Mouse (Mus musculus) liver, embryonic 14.5 days (tissue): ENCODE measurements around the gene Efna3. TPM values are rescaled to one million over a fixed set of nuclear protein-coding genes. Genes with fewer than 3 reads are reported as not detected.

Experiments used
- ATAC-seq: fragments of 200-750 bp; cut with Nextera tagmentation; 2 replicates; pipeline ENCODE4 v1.8.0; 2017; ENCODE audit warnings: moderate number of reproducible peaks, mild to moderate bottlenecking, moderate library complexity; ENCODE audit not compliant: insufficient read depth
- DNase-seq, 3 experiments: peaks; one replicate each; pipeline ENCODE4 v3.0.0-alpha.2; 2012 to 2013; ENCODE audit warnings: low read depth in 3 of 3, low spot score in 3 of 3
- H3K27ac ChIP-seq: fragments of 300-500 bp; sonication (generic); 2 replicates; pipeline ENCODE4 v1.5.1; 2014; ENCODE audit warnings: moderate library complexity, mild to moderate bottlenecking, control low read depth, inconsistent platforms
- H3K27me3 ChIP-seq: fragments of 300-500 bp; sonication (generic); 2 replicates; pipeline ENCODE4 v1.6.1; 2014; ENCODE audit warnings: mild to moderate bottlenecking, low read length, moderate library complexity; ENCODE audit not compliant: control insufficient read depth, insufficient read depth
- H3K36me3 ChIP-seq: fragments of 300-500 bp; sonication (generic); replicated peaks from 2 replicates; pipeline ENCODE4 v1.6.1; 2014; ENCODE audit warnings: low read depth; ENCODE audit not compliant: control insufficient read depth, insufficient read depth
- H3K4me1 ChIP-seq, 2 experiments: fragments of 200-500 bp in 1 of 2; fragments of 300-500 bp in 1 of 2; sonication (generic) in 1 of 2; replicated peaks; 2 replicates each; pipeline ENCODE4 v1.6.1; 2012 to 2014; ENCODE audit warnings: antibody characterized with exemption in 1 of 2, inconsistent platforms in 1 of 2, low read length in 1 of 2; ENCODE audit not compliant: control insufficient read depth in 2 of 2, insufficient read depth in 2 of 2
- H3K4me2 ChIP-seq: fragments of 300-500 bp; sonication (generic); 2 replicates; pipeline ENCODE4 v1.6.1; 2014; ENCODE audit warnings: low read depth, mild to moderate bottlenecking, control low read depth, moderate library complexity
- H3K4me3 ChIP-seq, 2 experiments: fragments of 200-500 bp in 1 of 2; fragments of 300-500 bp in 1 of 2; sonication (generic) in 1 of 2; 2 replicates each; pipeline ENCODE4 v1.5.1; 2012 to 2014; ENCODE audit warnings: low read depth in 2 of 2, low read length in 2 of 2, mild to moderate bottlenecking in 2 of 2, control low read depth in 1 of 2, inconsistent platforms in 1 of 2, moderate library complexity in 1 of 2; ENCODE audit not compliant: insufficient read depth in 1 of 2
- H3K9ac ChIP-seq: fragments of 300-500 bp; sonication (generic); replicated peaks from 2 replicates; pipeline ENCODE4 v1.6.1; 2014; ENCODE audit warnings: mild to moderate bottlenecking, control low read depth, moderate library complexity
- H3K9me3 ChIP-seq: fragments of 300-500 bp; sonication (generic); 2 replicates; pipeline ENCODE4 v1.6.1; 2016; ENCODE audit warnings: low read length, mixed read lengths; ENCODE audit not compliant: control insufficient read depth
- CTCF ChIP-seq: IDR thresholded peaks from 2 replicates; pipeline ENCODE4 v1.5.1; 2016; ENCODE audit warnings: antibody characterized with exemption, low read depth, control low read depth
- EP300 ChIP-seq: IDR thresholded peaks from 2 replicates; pipeline ENCODE4 v1.6.1; 2016; ENCODE audit warnings: antibody characterized with exemption, low read depth
- WGBS: fragments of 180-500 bp; shearing (Covaris S2); extraction: QIAGEN DNeasy Blood & Tissue Kit; methylation state at CpG from one replicate; pipeline ENCODE4 v1.1.7; 2014; ENCODE audit not compliant: insufficient replicate concordance; 5-methylcytosine and 5-hydroxymethylcytosine counted together
- polyA plus RNA-seq, 2 experiments: library from polyadenylated mRNA; depleted of rRNA in 1 of 2; stranded (reverse) in 1 of 2; unstranded in 1 of 2; fragments of >200 nt; fragmentation: Nextera tagmentation in 1 of 2; extraction: Ambion mirVana in 1 of 2; gene quantifications; 2 replicates each; pipeline versions ENCODE4 v1.2.1 to v1.2.3; 2012 to 2014

The Efna3 gene
- polyA plus RNA-seq, 2 experiments: 0.05 to 0.06 TPM

- TF ChIP-seq EP300 (no peak), CTCF (no peak)
- Histone ChIP-seq H3K4me2 (no peak overlapping the region), H3K27ac (no peak overlapping the region), H3K4me1 (no peaks in the 10 kb centered on the region), H3K27me3 (peaks cover 15% of the 10 kb centered on the region), H3K4me3 (no peak overlapping the region), H3K9ac (no peak overlapping the region), H3K9me3 (no peaks in the 10 kb centered on the region), H3K36me3 (no peaks in the 10 kb centered on the region)
- no peak for ATAC-seq
- no peak for DNase-seq
- 50% methylated on average over 2 of the region's 2 CpGs for WGBS
Measured at GRCm38 (mm10) chr3:89285526-89285925, 37.2 kb downstream of the Efna3 start.

- ATAC-seq: no peak
- DNase-seq: no peak
- 69% methylated on average over 3 of the region's 3 CpGs for WGBS
Measured at GRCm38 (mm10) chr3:89284261-89284660, 38.5 kb downstream of the Efna3 start.

GRCm38 (mm10) chr3:89282291-89282643, 40.5 kb downstream of the Efna3 start:
- WGBS: 21% methylated on average over 4 of the region's 4 CpGs
- Histone ChIP-seq H3K9me3 (no peaks in the 10 kb centered on the region), H3K4me3 (no peak overlapping the region), H3K27me3 (peaks cover 44% of the 10 kb centered on the region), H3K9ac (no peak overlapping the region), H3K4me2 (no peak overlapping the region), H3K36me3 (no peaks in the 10 kb centered on the region), H3K4me1 (no peaks in the 10 kb centered on the region), H3K27ac (no peak overlapping the region)
- DNase-seq (no peak), ATAC-seq (no peak)
- TF ChIP-seq CTCF (no peak), EP300 (no peak)

More at GRCm38 (mm10) chr3:89284261-89284660, 38.5 kb downstream of the Efna3 start:
- Histone ChIP-seq H3K4me1 (no peaks in the 10 kb centered on the region), H3K9ac (no peak overlapping the region), H3K9me3 (no peaks in the 10 kb centered on the region), H3K4me2 (no peak overlapping the region), H3K27ac (no peak overlapping the region), H3K36me3 (no peaks in the 10 kb centered on the region), H3K27me3 (peaks cover 27% of the 10 kb centered on the region), H3K4me3 (no peak overlapping the region)
- TF ChIP-seq CTCF (no peak), EP300 (no peak)

- no peaks in the 10 kb centered on the region for H3K36me3 ChIP-seq
- DNase-seq: peak in 2 of 3 experiments; percentile 30 to 58
- no peak for TF ChIP-seq EP300
- peak; percentile 91 for TF ChIP-seq CTCF
- no peak overlapping the region for H3K27ac ChIP-seq
- WGBS: 12% methylated on average over 20 of the region's 20 CpGs
- H3K4me2 ChIP-seq: peak overlapping the region; percentile 48
- no peak; the same call in 1 of the 2 replicates for ATAC-seq
- H3K9ac ChIP-seq: no peak overlapping the region
- peaks cover 44% of the 10 kb centered on the region for H3K27me3 ChIP-seq
- no peaks in the 10 kb centered on the region for H3K4me1 ChIP-seq
- H3K9me3 ChIP-seq: no peaks in the 10 kb centered on the region
- H3K4me3 ChIP-seq: no peak overlapping the region; a peak in 1 of 4 replicates
Measured at GRCm38 (mm10) chr3:89281579-89282290, 41.0 kb downstream of the Efna3 start.

- no peaks in the 10 kb centered on the region for H3K36me3 ChIP-seq
- H3K4me2 ChIP-seq: peak within 1 kb of the TSS; percentile 48
- no peak for DNase-seq
- no peak within 1 kb of the TSS for H3K9ac ChIP-seq
- H3K4me3 ChIP-seq: peak within 1 kb of the TSS; percentile 28 to 49
- H3K9me3 ChIP-seq: no peaks in the 10 kb centered on the region
- WGBS: under 1% methylated on average over 52 of the region's 52 CpGs
- H3K27ac ChIP-seq: no peak within 1 kb of the TSS
- H3K27me3 ChIP-seq: peaks cover 44% of the 10 kb centered on the region
- peak; percentile 31 for ATAC-seq
- no peaks in the 10 kb centered on the region for H3K4me1 ChIP-seq
- no peak for TF ChIP-seq CTCF
- no peak for TF ChIP-seq EP300
Measured at GRCm38 (mm10) chr3:89280606-89281511, 41.9 kb downstream of the Efna3 start, which contains the start of gene Efna1. Gene Efna1 (minus strand): TSS chr3:89281142.
